Mouse (Mus musculus) adipose tissue, adult 10 weeks (tissue): ENCODE measurements around the gene Scaf1. TPM values are rescaled to one million over a fixed set of nuclear protein-coding genes. Genes with fewer than 3 reads are reported as not detected.

Experiments
- polyA plus RNA-seq: library from polyadenylated mRNA; stranded (reverse); fragments of 350-450 nt; fragmentation: Illumina TruSeq; extraction: RNeasy Lipid Tissue Mini Kit (QIAGEN cat#74804); gene quantifications from one replicate; pipeline ENCODE4 v1.2.3, GENCODE M21; 2014; ENCODE audit warnings: low read depth, low replicate concordance

Scaf1 gene
- polyA plus RNA-seq = 57.7 TPM

DNA sequence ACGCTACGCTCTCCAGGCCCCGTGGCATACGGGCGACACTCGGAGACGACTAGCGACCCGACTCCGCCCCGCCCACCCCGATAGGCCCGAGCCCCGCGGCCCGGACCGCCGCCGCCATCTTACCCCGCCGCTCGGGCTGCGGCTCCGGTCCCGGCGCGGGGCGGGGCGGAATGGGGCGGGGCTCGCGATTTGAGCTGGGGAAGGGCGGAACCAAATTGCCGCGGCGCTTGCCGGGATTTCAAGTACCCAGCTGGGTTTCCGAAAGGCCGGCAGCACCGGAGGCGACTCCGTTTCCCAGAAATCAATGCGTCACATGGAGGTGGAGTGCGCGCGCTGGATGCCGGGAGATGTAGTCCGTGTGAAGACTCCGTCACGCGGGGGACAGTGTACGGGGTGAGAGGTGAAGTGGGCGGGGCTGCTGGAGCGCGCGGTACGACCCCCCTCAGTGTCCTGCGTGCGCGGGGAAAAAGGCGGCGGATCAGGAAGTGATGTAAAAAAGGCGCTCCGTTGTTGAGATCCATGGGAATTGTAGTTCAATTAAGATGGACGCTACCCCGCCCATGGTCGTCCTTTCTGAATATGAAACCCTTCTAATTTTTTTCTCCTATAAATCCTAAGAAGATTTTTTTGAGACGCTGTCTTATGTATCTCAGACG is at the start of gene Scaf1:
Scaf1 (minus strand) TSS at position 407 of the 656 bp plus-strand sequence.

DNA sequence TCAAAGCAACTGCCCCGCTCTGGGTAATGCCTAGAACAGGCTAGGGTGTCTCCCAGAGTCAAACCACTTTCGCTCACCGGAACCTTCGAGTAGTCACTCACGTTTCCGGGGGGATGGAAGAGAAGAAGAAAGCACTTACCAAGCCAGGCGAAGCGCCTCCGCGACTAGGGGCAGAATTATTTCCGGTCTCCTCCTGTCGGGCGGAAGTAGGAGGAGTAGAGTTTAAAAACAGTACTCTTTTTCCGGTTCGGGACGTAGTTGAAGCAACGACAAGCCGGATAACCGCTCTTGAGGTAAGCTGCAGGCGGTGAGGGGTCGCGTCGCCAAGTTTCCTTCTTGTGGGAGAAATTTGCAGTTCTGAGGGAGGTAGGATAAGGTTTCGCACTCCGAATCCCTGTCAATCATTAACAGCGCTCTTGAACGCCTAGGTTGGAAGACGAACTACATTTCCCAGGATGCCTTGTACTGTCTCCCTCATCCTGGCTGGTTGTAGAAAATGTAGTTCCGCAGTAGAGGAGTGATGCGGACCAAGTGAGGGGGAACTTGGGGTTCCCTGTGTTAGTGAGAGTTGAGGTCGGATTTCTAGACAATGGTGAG is 46.2 kb upstream of the Scaf1 start, which contains the start of the genes Nosip and Prrg2:
Nosip (plus strand) TSS at position 191 of the 597 bp plus-strand sequence.
Prrg2 (minus strand) TSS at position 439 of the 597 bp plus-strand sequence.

DNA sequence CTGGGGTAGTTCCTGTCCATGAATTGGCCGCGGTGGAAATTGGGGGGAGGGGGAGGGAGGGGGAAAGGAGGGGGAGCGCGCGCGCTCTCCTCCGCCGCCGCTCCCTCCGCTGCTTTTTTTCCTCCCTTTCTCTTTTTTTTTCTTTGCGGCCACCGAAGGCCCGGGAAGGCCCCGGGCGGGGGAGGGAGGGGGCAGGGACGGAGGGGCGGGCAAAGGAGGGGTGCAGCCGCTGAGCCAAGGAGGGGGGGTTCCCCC is 36.6 kb upstream of the Scaf1 start, which contains the start of gene Prr12:
Prr12 (minus strand) TSS at position 20 of the 255 bp plus-strand sequence.

DNA sequence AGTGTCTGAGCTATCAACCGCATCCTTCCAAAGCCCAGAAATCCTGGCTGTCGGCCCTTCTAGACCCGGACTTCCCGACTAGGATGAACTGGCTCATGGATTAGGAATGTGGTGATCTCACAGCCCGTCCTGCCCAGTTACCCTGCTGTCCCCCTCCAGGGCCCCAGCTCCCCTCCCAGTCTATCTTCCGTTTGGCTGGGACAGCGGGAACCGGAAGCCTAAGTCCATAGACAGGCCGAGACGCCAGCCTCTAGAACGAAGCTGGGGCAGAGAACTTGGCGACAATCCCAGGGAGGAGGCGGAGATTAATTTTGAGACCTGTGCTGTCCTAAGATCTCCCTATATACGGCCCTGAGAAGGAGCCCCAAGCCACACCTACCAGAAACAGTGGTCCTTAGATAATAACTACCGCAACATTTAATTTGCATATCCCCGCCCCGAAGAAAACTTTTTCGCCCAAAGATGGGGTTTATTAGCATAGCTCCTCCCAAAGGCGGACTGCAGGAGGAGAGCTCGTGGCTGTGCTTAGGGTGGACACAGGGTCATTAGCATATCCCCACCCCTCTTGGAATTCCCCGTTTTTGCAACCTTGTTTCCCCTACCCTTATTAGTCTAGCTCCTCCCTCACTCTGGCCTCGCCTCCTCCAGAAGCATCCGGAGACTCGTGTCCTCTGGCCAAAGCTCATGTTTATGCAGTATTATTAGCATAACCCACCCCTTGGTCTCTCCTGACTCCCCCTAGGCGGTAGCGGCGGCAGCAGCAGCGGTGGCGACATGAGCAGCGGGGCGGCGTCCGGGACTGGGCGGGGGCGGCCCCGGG is 1.3 kb upstream of the Scaf1 start, which contains the start of gene Rras:
Rras (plus strand) TSS at position 720 of the 820 bp plus-strand sequence.

DNA sequence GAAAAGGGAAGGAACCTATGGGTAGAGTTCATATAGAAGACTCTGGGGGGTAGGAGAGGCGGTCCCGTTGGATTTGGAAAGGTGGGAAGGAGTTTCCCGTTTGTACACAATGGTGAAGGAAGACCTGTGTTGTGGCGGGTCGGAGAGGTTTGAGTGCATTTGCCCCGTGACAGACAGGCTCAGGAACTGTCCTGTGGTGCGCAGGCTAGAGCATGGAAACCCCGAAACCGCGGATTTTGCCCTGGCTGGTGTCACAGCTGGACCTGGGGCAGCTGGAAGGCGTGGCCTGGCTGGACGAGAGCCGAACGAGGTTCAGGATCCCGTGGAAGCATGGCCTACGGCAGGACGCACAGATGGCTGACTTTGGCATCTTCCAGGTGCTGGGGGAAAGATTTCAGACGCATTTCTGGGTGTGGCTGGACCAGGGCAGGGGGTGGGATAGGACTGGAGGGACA is 17.6 kb downstream of the Scaf1 start, which contains the start of gene Bcl2l12:
Bcl2l12 (minus strand) TSS at position 212 of the 455 bp plus-strand sequence.

DNA sequence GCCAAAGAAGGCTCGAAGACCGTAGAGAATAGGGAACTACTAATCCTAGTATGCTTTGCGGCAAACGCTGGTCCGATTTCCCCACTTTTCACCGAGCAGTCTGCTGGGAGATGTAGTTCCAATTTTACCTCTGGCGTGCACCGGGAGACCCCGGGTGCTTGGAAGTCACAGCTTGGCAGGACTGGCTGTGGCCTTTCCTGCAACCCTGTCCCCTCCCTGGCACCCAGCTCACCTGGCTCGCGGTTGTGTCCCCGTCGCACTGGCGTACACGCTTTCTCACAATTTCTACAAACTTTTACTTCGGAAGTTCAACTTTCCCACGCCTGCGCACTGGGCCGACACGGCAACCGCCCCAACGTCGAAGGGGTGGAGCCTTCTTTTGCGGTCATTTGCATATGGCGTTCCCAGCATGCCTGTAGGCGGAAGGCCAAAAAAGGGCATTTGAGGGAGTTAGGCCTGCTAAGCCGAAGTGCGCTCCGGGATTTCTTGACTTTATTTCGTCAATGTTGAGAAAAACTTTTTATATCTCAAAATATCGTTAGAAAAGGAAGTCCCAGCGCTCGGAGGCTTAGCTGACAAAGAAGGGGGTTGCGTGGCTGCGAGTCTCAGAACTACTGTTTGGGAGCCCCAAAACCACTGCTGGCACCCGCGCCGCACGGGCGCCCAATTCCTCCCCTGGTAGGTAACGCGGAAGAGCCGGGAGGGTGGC is 18.8 kb downstream of the Scaf1 start, which contains the start of gene Irf3:
Irf3 (plus strand) TSS at position 418 of the 709 bp plus-strand sequence.

DNA sequence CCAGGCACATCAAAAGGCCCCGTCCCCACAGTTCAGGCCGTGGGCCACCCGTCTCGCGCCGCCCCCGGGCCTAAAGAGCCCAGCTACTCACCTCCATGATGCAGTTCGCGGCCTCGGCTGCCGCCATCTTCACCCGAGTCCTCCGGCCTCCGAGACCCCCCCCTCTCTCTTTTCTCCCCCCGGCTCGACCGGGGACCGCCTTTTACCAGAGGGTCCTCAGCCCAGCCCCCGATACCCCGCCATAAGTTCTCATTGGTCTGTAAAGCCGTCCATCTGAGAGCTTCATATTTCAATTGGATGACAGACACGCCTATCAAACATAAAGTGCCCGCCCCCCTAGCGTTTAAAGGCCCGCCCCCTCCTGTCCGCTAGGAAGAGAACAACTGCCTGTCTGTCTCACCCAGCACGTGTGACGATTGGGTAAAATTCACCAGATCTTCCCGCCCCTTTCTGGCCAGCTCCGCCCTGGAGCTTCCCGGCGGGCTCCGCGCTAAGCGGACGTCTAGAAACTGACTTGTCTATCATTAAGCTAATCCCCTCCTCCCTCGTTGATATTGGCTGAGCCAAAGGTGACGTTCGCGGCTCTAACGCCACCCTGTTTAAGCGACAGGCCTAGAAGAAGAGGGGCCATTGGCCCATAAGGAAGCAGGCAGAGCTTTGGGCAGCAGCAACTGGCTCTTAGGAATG is 29.8 kb downstream of the Scaf1 start, which contains the start of gene Prmt1:
Prmt1 (minus strand) TSS at position 377 of the 687 bp plus-strand sequence.

DNA sequence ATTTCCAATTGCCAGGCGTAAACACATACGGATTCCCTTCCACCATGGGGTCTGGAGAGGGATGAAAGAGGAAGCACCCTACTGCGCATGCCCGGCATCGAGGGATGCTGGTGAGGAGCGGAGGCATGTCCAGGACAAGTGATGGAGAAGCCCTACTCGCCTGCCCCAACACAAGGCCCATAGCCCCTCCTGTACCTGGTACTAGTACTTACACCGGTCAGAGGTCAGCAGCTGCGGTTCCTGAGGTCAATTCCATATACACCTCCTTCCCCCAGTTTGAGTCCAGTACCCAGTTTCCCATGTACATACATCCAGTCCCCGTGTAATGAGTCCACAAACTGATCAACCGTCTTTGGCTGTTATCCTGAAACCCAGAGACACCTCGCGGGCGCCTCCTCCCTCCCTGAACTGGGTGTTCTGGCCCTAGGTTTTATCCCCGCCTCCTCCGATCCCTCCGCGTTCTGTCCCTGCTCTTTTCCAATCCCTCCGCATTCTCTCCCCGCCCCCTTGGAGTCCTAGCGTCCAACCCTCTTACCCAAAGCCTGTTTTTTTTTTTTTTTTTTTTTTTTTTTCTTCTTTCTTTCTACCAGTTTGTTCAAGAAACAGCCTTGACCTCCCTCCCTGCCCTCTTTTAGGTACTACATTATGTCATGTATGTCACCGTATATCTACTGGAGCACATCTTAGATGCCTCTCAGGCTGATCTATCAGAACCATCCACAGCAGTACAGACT is 41.6 kb downstream of the Scaf1 start, which contains the start of gene Cpt1c:
Cpt1c (minus strand) TSS at position 469 of the 734 bp plus-strand sequence.

Other genes starting within 250 kb of the Scaf1 start
- gene Nup62, start 200.3 kb downstream of the Scaf1 start, polyA plus RNA-seq = 20.1 TPM
- gene Il4i1, start 200.0 kb downstream of the Scaf1 start, polyA plus RNA-seq = 3.5 TPM
- 71.7 TPM for gene Atf5, start 199.7 kb downstream of the Scaf1 start, polyA plus RNA-seq
- 54.3 TPM for gene Akt1s1, start 167.4 kb downstream of the Scaf1 start, polyA plus RNA-seq
- 65.2 TPM for gene Tbc1d17, start 167.3 kb downstream of the Scaf1 start, polyA plus RNA-seq
- gene Pnkp, start 159.2 kb downstream of the Scaf1 start, polyA plus RNA-seq = 30.0 TPM
- 146 TPM for gene Ptov1, start 146.6 kb downstream of the Scaf1 start, polyA plus RNA-seq
- 66.0 TPM for gene Med25, start 123.7 kb downstream of the Scaf1 start, polyA plus RNA-seq
- gene Fuz, start 120.3 kb downstream of the Scaf1 start, polyA plus RNA-seq = 22.8 TPM
- gene Ap2a1, start 86.9 kb downstream of the Scaf1 start, polyA plus RNA-seq = 62.5 TPM
- gene Tsks, start 73.2 kb downstream of the Scaf1 start, polyA plus RNA-seq = 12.6 TPM
- 8.7 TPM for gene Cpt1c, start 41.5 kb downstream of the Scaf1 start, polyA plus RNA-seq
- gene Prmt1, start 29.8 kb downstream of the Scaf1 start, polyA plus RNA-seq = 132 TPM
- 87.2 TPM for gene Irf3, start 18.7 kb downstream of the Scaf1 start, polyA plus RNA-seq
- 18.5 TPM for gene Bcl2l12, start 17.7 kb downstream of the Scaf1 start, polyA plus RNA-seq
- gene Rras, start 1.6 kb upstream of the Scaf1 start, polyA plus RNA-seq = 131 TPM
- gene Prr12, start 36.5 kb upstream of the Scaf1 start, polyA plus RNA-seq = 15.7 TPM
- gene Nosip, start 46.1 kb upstream of the Scaf1 start, polyA plus RNA-seq = 43.3 TPM
- 40.3 TPM for gene Prrg2, start 46.3 kb upstream of the Scaf1 start, polyA plus RNA-seq
- gene Rcn3, start 75.9 kb upstream of the Scaf1 start, polyA plus RNA-seq = 67.3 TPM
- 149 TPM for gene Fcgrt, start 87.5 kb upstream of the Scaf1 start, polyA plus RNA-seq
- 1,035 TPM for gene Rps11, start 108.1 kb upstream of the Scaf1 start, polyA plus RNA-seq
- gene Rpl13a, start 112.4 kb upstream of the Scaf1 start, polyA plus RNA-seq = 2,139 TPM
- gene Gm45713, start 119.9 kb upstream of the Scaf1 start, polyA plus RNA-seq = not detected
- gene Flt3l, start 120.1 kb upstream of the Scaf1 start, polyA plus RNA-seq = 23.0 TPM
- 44.6 TPM for gene Pih1d1, start 137.9 kb upstream of the Scaf1 start, polyA plus RNA-seq
- 22.5 TPM for gene Aldh16a1, start 138.2 kb upstream of the Scaf1 start, polyA plus RNA-seq
- gene Slc17a7, start 147.6 kb upstream of the Scaf1 start, polyA plus RNA-seq = 0.97 TPM
- gene Gfy, start 163.2 kb upstream of the Scaf1 start, polyA plus RNA-seq = not detected
- gene Pth2, start 164.6 kb upstream of the Scaf1 start, polyA plus RNA-seq = not detected
- gene Ccdc155, start 188.5 kb upstream of the Scaf1 start, polyA plus RNA-seq = 1.5 TPM
- gene Dkkl1, start 195.8 kb upstream of the Scaf1 start, polyA plus RNA-seq = 37.0 TPM
- gene Tead2, start 199.4 kb upstream of the Scaf1 start, polyA plus RNA-seq = 17.0 TPM
- 13.6 TPM for gene Cd37, start 222.8 kb upstream of the Scaf1 start, polyA plus RNA-seq
- gene Slc6a16, start 224.7 kb upstream of the Scaf1 start, polyA plus RNA-seq = 1.4 TPM